Mouse (Mus musculus) frontal cortex, postnatal 25 days (tissue): ENCODE measurements around the gene Smok2a.
"Not testable (repeated sequence)": the region's sequence is repeated elsewhere in the genome, so short reads cannot be mapped to it uniquely, and the experiment has no call there.

Experiments used
- DNase-seq, 2 experiments: peaks; one replicate each; pipeline ENCODE4 v3.0.0; 2022; ENCODE audit warnings: low spot score in 2 of 2

The Smok2a gene

GRCm38 (mm10) chr17:13220888-13221287 is at the start of gene Smok2a:
TSS of gene Smok2a (plus strand) at chr17:13221188.
- DNase-seq = no peak

GRCm38 (mm10) chr17:13173578-13173977 is 47.4 kb upstream of the Smok2a start:
- DNase-seq = not testable (repeated sequence)

GRCm38 (mm10) chr17:13174029-13174428 is 47.0 kb upstream of the Smok2a start:
- not testable (repeated sequence) for DNase-seq

GRCm38 (mm10) chr17:13175609-13176008 is 45.4 kb upstream of the Smok2a start:
- DNase-seq = not testable (repeated sequence)

GRCm38 (mm10) chr17:13177796-13178195 is 43.2 kb upstream of the Smok2a start:
- not testable (repeated sequence) for DNase-seq

GRCm38 (mm10) chr17:13179021-13179420 is 42.0 kb upstream of the Smok2a start:
- DNase-seq = not testable (repeated sequence)

GRCm38 (mm10) chr17:13180491-13180890 is 40.5 kb upstream of the Smok2a start:
- DNase-seq = not testable (repeated sequence)

GRCm38 (mm10) chr17:13182712-13183111 is 38.3 kb upstream of the Smok2a start:
- not testable (repeated sequence) for DNase-seq

GRCm38 (mm10) chr17:13184514-13184913 is 36.5 kb upstream of the Smok2a start:
- DNase-seq = not testable (repeated sequence)

GRCm38 (mm10) chr17:13186541-13186940 is 34.4 kb upstream of the Smok2a start:
- not testable (repeated sequence) for DNase-seq

GRCm38 (mm10) chr17:13187621-13188020 is 33.4 kb upstream of the Smok2a start:
- not testable (repeated sequence) for DNase-seq

- not testable (repeated sequence) for DNase-seq
Observed at GRCm38 (mm10) chr17:13188846-13189245, 32.1 kb upstream of the Smok2a start.

- not testable (repeated sequence) for DNase-seq
Observed at GRCm38 (mm10) chr17:13190836-13191583, 30.0 kb upstream of the Smok2a start.

GRCm38 (mm10) chr17:13196486-13196885 is 24.5 kb upstream of the Smok2a start:
- not testable (repeated sequence) for DNase-seq

- DNase-seq = not testable (repeated sequence)
Observed at GRCm38 (mm10) chr17:13198812-13199211, 22.2 kb upstream of the Smok2a start.

GRCm38 (mm10) chr17:13199880-13200409 is 21.0 kb upstream of the Smok2a start:
- DNase-seq = peak in 1 of 2 experiments; percentile 4

GRCm38 (mm10) chr17:13201551-13201950 is 19.4 kb upstream of the Smok2a start:
- DNase-seq = not testable (repeated sequence)

- not testable (repeated sequence) for DNase-seq
Observed at GRCm38 (mm10) chr17:13202453-13203107, 18.4 kb upstream of the Smok2a start.

- DNase-seq = not testable (repeated sequence)
Observed at GRCm38 (mm10) chr17:13205247-13205646, 15.7 kb upstream of the Smok2a start.

GRCm38 (mm10) chr17:13206491-13206890 is 14.5 kb upstream of the Smok2a start:
- DNase-seq = no peak

GRCm38 (mm10) chr17:13208460-13208859 is 12.5 kb upstream of the Smok2a start:
- DNase-seq = not testable (repeated sequence)

- no peak for DNase-seq
Observed at GRCm38 (mm10) chr17:13212136-13212850, 8.7 kb upstream of the Smok2a start.
